Mouse (Mus musculus) heart, adult 9 months (tissue): Measurements from ENCODE around the gene Lpar2.

Experiments
- DNase-seq, 2 experiments: peaks; one replicate each; pipeline ENCODE4 v3.0.0; 2022; ENCODE audit warnings: low spot score in 2 of 2

The Lpar2 gene

GRCm38 (mm10) chr8:69807236-69807635 is 15.0 kb upstream of the Lpar2 start:
- DNase-seq: no peak

DNA sequence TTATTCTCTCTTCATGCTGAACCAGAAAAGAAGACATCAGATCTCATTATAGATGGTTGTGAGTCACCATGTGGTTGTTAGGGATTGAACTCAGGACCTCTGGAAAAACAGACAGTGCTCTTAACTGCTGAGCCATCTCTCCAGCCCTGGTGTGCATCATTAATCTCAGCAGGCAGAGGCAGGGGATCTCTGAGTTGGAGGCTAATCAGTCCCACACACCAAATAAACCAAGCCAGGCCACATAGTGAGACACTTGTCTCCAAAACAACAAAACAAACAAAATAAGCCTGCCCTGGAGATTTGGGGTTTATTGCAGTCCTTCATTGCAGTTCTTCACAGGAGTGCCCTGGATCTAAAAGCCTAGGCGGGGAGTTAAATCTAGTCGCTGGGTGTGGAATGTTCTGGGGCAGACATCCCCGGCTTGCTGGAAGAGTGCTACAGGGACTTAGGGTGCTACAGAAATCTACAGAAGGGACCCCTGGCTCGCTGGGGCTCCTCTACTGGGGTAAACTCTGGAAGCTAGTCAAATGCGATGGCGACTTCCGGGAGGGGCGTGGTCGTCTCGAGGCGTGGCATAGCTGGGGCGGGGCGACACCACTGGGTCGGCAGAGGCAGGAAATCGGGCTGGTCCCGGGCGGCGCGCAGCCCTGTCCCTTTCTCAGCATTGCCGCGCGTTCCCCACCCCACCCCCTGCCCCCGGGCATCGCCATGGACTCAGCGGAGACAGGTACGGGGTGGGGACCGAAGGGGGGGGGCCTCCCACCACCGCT is 13.9 kb upstream of the Lpar2 start, which contains the start of gene Gmip:
Gene Gmip, plus strand, starts transcription at position 586 of the 770 bp plus-strand sequence.
- peak; percentile 81 to 84 for DNase-seq

DNA sequence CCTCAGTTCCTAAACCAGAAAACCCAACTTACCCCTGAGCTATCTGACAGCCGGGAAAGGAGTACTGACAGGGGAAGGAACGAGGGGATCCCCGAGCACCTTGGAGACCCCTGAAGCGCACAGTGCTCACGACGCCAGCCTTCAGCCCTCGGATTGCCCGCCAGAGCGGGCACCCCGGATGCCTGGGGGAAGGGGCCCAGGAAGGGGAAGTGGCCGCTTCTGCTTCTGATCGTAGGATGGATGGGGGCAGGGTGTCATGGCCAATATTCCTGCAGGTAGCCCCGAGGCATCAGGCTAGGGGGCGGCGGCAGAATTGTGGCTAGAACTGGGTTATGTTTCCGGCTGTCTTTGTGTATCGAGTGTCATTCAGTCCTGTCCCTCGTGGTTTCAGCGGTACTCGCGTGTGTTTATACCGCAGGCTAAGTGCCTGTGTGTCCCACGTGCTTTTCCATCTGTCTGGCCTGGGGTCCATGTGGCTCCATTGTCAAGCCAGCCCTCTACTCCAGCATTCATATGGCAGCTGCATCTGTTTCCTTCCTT is 13.3 kb upstream of the Lpar2 start:
- peak in 1 of 2 experiments; percentile 34 for DNase-seq

DNA sequence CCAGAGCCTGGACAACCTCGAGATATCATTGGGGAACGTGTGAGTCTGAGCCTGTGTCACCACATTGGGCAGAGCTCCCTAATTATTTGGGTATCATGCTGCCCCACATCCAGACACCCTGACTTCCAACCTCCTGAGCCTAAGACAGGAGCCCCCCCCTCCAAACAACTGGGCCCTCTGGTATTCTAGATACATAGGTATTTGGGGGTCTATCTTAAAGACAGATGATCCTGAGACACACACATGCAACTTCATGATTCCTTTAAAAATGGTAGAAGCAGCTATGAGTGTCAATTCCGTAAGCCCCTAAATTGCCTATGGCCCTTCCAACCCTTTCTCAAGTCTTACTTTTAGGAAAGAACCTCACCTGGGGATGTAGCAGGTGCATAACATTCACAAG is 12.4 kb upstream of the Lpar2 start:
- no peak for DNase-seq

DNA sequence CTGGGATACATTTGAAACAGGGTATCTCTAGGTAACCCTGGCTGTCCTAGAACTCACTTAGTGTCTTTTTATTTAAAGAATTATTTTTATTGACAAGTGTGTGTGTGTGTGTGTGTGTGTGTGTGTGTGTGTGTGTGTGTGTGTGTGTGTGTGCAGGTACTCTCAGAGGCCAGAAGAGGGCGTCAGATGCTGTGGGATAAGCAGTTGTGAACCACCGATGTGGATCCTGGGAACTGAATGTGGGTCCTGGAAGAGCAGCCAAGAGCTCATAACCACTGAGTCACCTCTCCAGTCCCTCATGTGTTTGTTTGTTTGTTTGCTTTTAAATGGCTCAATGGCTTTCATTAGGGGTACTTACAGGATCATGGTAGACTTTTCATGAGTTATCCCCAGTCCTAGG is 7.3 kb upstream of the Lpar2 start:
- no peak for DNase-seq

DNA sequence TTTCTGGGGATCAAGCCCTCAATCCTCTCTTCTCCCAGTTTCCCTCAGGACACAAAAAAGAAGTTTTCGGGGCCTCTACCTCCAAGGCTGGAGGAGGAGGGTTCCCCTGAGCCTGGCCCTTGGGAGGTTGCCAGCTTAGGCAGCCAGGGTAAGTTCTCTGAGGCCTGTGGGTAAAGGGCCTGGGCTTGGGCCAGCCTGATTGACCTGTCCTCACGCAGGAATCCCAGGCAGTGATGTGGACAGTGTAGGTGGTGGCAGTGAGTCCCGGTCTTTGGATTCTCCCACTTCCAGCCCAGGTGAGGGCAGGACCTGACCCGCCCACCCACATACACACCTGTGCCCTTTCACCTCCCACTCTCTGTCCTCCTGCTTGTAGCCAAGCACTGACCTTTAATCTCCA is 6.8 kb upstream of the Lpar2 start:
- no peak for DNase-seq

- no peak for DNase-seq
Measured at GRCm38 (mm10) chr8:69820466-69820865, 1.8 kb upstream of the Lpar2 start.

GRCm38 (mm10) chr8:69821971-69822385 is 251 bp upstream of the Lpar2 start:
- DNase-seq: no peak

- DNase-seq: no peak
Measured at GRCm38 (mm10) chr8:69826371-69826770, 4.1 kb downstream of the Lpar2 start.

- peak; percentile 82 to 85 for DNase-seq
Measured at GRCm38 (mm10) chr8:69832298-69832853, 10.1 kb downstream of the Lpar2 start, which contains the start of gene Pbx4. Gene Pbx4 (plus strand): TSS chr8:69832491.

GRCm38 (mm10) chr8:69837057-69837682 is 14.9 kb downstream of the Lpar2 start:
- DNase-seq: no peak

DNA sequence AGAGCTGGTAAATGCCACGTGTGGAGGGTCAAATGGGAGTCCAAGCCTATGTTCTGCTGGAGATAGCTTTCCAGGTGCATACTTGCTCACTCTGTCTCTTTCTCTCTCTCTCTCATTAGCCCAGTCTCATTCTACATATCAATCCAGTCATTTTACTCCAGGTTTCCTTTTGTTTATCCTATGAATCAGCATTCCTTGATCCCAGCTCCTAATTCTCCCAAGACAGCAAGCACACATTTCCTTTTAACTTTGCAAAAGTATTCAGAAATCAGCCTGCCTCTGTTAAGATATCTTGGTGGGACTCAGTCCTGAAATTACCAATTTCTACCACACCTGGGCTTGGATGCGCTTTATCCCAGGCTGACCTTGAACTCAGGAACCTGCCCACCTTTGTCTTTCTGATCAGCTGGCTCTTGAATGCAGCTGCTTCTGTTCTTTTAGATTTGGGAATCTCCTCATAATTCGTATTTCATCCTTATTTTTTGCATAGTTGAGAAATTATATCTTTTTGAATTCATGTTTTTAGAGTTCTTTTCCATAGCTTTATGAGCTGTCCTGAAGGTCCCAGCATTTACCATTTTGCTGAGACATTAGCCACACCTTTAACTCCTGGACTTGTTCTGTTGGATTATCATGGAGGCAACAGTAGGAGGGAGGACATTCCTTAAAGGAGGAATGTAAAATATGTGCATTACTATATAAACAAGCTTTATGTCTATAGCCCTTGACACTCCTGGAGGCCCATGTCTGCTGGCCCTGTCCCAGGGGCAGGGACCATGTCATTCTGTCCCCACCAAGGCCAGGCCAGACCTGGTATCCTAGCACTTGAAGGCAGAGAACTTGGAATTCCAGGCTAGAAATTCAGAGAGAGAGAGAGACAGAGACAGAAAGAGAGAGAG is 25.2 kb downstream of the Lpar2 start:
- no peak for DNase-seq

- peak; percentile 28 to 53 for DNase-seq
Measured at GRCm38 (mm10) chr8:69848951-69849350, 26.7 kb downstream of the Lpar2 start.

GRCm38 (mm10) chr8:69849899-69850298 is 27.7 kb downstream of the Lpar2 start:
- no peak for DNase-seq

DNA sequence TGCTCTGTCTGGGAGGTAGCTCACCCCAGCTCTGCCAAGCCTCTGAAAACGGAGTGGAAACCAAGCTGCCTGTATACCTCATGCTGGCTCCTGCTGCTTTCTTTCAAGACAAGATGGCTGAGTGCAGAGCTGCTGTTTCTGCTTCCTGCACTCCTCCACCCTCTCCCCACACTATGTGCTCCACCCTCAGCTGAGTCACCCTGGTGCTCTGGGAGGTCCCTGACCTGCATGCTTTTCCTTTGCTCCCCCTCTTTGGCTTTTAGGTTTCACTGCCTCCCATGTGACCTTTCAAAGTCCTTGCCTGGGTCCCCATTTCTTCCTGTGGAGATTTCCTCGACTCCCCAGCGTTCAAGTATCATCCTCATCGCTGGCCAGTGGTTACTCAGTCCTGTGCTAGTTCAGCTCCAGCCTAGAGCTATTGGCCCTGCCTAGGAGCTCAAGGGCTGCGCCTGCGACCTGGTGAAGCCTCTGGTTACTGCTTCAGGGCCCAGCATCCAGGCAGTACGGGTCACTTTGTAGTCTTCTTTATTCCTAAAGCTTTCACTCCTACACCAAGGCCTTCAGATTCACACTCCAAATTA is 28.8 kb downstream of the Lpar2 start:
- no peak for DNase-seq

- no peak for DNase-seq
Measured at GRCm38 (mm10) chr8:69853869-69854268, 31.6 kb downstream of the Lpar2 start.

DNA sequence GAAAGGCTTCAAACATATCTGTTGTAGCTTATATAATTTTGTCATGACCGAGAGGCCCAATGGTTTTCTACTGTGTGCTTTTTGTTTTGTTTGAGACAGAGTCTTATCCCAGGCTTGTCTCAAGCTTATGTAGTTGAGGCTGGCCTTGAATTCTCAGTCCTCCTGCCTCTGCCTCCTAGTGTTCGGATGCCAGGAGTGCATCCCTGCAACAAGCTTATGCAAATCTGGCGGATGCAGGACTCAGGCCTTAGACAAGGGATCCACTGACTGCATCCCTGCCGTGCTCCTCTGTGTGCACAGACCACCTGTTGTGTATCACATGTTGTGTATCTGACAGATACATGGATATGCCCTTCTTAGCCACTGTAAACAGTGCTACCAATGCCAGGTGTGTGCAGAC is 38.6 kb downstream of the Lpar2 start:
- no peak for DNase-seq

DNA sequence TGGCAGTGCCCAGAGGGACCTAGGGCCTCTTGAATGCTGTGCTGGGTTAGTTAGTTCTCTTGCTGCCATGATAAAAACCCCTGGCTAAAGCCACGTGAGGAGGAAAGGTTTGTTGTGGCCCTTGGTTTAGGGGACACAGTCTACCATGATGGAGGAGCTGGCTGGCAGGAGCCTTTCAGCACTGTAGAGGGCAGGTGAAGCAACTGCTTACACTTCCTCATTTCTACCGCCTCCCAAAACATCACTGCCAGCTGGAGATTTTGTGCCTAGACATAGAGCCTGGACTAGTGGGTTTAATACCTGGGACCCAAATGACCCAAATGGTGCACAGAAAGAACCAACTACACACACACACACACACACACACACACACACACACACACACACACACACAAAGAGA is 39.0 kb downstream of the Lpar2 start:
- no peak for DNase-seq

- no peak for DNase-seq
Measured at GRCm38 (mm10) chr8:69863387-69864020, 41.3 kb downstream of the Lpar2 start.

- no peak for DNase-seq
Measured at GRCm38 (mm10) chr8:69864180-69864579, 42.0 kb downstream of the Lpar2 start.
